Mouse (Mus musculus): ENCODE results near the gene Akap7.
A peak's percentile ranks its signal among the peaks of the same experiment; 100 is the strongest.

The Akap7 gene

GRCm38 (mm10) chr10:25296657-25297369, 10.9 kb downstream of the Akap7 start:
- DNase-seq: peak; percentile 85 to 88

- no peak for DNase-seq
These were observed 11.4 kb downstream of the Akap7 start for GRCm38 (mm10) chr10:25296286-25296656.

GRCm38 (mm10) chr10:25295836-25296235, 11.8 kb downstream of the Akap7 start:
- DNase-seq: no peak

GRCm38 (mm10) chr10:25294999-25295398, 12.7 kb downstream of the Akap7 start:
- no peak for DNase-seq

- DNase-seq: no peak
These were observed 13.9 kb downstream of the Akap7 start for GRCm38 (mm10) chr10:25293796-25294195.

- peak; percentile 22 to 44 for DNase-seq
These were observed 16.6 kb downstream of the Akap7 start for GRCm38 (mm10) chr10:25291053-25291452.

- DNase-seq: no peak
These were observed 22.4 kb downstream of the Akap7 start for GRCm38 (mm10) chr10:25285100-25285811.

GRCm38 (mm10) chr10:25284427-25285099, 23.1 kb downstream of the Akap7 start:
- DNase-seq: no peak

- DNase-seq: no peak
These were observed 24.3 kb downstream of the Akap7 start for GRCm38 (mm10) chr10:25283397-25283796.

- DNase-seq: no peak
These were observed 27.5 kb downstream of the Akap7 start for GRCm38 (mm10) chr10:25280141-25280540.

GRCm38 (mm10) chr10:25279406-25279805, 28.3 kb downstream of the Akap7 start:
- DNase-seq: no peak

GRCm38 (mm10) chr10:25275492-25275891, 32.2 kb downstream of the Akap7 start:
- no peak for DNase-seq

GRCm38 (mm10) chr10:25274621-25275330, 32.9 kb downstream of the Akap7 start:
- no peak for DNase-seq

GRCm38 (mm10) chr10:25273731-25274130, 33.9 kb downstream of the Akap7 start:
- no peak for DNase-seq

- DNase-seq: no peak
These were observed 35.9 kb downstream of the Akap7 start for GRCm38 (mm10) chr10:25271756-25272155.

- no peak for DNase-seq
These were observed 36.5 kb downstream of the Akap7 start for GRCm38 (mm10) chr10:25271207-25271606.

GRCm38 (mm10) chr10:25268476-25269351, 39.0 kb downstream of the Akap7 start:
- peak; percentile 27 to 55 for DNase-seq

GRCm38 (mm10) chr10:25261176-25261575, 46.5 kb downstream of the Akap7 start:
- DNase-seq: no peak

- DNase-seq: no peak
These were observed 46.9 kb downstream of the Akap7 start for GRCm38 (mm10) chr10:25260724-25261123.

- no peak for DNase-seq
These were observed 49.5 kb downstream of the Akap7 start for GRCm38 (mm10) chr10:25258171-25258570.

GRCm38 (mm10) chr10:25257466-25257865, 50.2 kb downstream of the Akap7 start:
- no peak for DNase-seq

- no peak for DNase-seq
These were observed 54.2 kb downstream of the Akap7 start for GRCm38 (mm10) chr10:25253474-25253873.
